Mouse (Mus musculus) inflammation-experienced regulatory T-cells, adult 6 months (primary cell): ENCODE data around the gene Cxcr5. TPM values are rescaled to one million over a fixed set of nuclear protein-coding genes. Genes with fewer than 3 reads are reported as not detected.
A peak's percentile ranks its signal among the peaks of the same experiment; 100 is the strongest.

Experiments used
- ATAC-seq: one replicate; pipeline ENCODE4 v1.8.0; 2017
- polyA plus RNA-seq, 3 experiments: library from polyadenylated mRNA; unstranded; fragments of 100-300 nt; shearing (Covaris generic); gene quantifications; one replicate each; pipeline ENCODE4 v1.2.1; 2017

The Cxcr5 gene
- 100 to 1,000 TPM in 2 of 3 experiments, 10 to 100 TPM in 1; 62.4 to 131 (median 115) TPM for polyA plus RNA-seq

DNA sequence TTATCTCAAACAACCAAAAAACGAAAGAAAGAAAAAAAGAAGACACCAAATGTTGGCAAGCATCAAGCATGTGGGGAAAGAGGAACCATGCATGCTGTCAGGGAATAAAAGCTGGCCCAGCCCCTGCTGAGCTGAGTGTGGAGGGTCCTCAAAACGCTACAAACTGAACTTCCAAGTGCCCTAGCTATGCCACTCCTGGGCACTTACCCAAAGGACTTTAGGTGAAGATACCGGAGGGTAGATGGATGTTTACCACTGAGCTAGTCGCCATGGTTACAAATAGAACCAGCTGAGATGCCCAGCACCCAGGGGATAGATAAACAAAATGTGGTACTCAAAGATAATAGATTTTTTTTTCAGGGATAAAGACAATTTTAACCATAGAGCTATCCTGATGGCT, at the start of gene Cxcr5:
Gene Cxcr5 (minus strand): TSS at position 281 of the 400 bp plus-strand sequence.
- ATAC-seq = no peak

DNA sequence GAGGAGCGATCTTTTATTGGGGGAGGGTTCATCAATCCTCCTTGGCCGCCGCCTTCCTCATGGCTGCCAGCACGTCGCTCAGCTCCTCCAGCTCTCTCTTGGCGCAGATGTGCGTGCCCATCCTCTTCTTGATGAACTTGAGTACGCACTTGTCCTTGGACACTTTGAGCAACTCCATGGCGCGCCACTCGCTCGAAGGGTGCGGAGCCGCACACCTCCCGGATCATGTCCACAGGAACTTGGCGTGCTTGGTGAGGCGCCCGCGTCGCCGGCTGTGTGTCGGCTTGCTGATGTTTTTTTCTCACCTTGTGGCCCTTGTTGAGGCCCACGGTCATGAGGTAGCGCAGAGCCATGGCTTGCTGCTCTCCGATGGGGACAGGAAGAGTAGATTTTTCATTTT, 48.7 kb upstream of the Cxcr5 start:
- no peak for ATAC-seq

DNA sequence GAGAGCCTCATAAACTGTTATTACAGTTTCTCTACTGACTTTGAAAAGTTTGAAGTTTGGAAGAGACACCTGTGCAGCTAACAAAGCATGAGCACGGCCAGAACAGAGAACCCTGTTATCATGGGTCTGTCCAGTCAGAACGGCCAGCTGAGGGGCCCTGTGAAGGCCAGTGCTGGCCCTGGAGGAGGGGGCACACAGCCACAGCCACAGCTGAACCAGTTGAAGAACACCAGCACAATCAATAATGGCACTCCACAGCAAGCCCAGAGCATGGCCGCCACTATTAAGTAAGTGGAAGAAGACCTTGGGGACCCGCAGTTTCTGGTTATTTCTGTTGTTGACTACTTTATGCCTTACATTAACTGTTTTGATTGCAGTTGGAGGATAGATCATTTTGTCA, 45.6 kb upstream of the Cxcr5 start:
- no peak for ATAC-seq

DNA sequence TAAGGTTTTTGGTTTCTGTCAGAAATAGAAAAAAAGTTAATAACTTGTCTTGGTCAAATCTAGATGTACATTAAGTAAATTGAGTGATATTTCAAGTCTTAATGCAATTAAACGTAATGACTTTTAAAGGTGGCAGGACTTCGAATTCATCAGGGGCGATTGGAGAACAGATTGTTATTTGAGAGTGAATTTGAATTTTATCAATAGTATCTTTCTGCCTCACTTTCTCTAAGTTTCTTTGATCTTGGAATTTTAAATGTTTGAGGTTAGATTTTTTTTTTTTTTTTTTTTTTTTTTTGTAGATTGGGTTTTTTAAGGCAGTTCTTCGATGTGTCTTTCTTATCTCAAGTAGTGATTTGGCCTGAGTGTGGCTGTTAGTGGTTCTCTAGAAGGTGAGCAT, 45.0 kb upstream of the Cxcr5 start:
- ATAC-seq = no peak

DNA sequence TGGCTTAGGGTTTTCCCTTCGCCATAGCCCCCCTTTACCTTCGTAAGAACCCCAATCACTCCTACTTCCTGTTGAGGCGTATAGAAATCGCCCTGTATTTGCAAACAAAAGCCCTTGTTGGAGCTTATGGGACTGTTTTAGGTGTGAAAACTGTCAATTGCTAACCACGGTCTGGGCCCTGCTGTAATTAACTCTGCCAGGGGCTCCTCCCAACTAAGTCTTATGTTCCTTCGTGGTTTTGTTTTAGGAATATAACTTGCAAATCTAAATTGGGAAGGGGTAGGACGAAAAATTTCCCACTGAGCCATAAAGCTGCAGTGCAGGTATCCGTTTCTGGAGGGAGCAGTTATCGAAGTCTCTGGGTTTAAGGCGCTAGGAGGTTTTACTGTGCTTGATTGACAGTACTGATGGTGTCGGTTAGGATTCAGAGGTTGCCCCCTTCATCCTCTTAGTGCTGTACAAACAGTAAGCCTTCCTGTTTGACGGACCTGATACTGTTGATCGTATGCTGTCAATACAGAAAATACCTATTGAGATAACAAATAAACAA, 44.0 kb upstream of the Cxcr5 start:
- ATAC-seq = no peak

DNA sequence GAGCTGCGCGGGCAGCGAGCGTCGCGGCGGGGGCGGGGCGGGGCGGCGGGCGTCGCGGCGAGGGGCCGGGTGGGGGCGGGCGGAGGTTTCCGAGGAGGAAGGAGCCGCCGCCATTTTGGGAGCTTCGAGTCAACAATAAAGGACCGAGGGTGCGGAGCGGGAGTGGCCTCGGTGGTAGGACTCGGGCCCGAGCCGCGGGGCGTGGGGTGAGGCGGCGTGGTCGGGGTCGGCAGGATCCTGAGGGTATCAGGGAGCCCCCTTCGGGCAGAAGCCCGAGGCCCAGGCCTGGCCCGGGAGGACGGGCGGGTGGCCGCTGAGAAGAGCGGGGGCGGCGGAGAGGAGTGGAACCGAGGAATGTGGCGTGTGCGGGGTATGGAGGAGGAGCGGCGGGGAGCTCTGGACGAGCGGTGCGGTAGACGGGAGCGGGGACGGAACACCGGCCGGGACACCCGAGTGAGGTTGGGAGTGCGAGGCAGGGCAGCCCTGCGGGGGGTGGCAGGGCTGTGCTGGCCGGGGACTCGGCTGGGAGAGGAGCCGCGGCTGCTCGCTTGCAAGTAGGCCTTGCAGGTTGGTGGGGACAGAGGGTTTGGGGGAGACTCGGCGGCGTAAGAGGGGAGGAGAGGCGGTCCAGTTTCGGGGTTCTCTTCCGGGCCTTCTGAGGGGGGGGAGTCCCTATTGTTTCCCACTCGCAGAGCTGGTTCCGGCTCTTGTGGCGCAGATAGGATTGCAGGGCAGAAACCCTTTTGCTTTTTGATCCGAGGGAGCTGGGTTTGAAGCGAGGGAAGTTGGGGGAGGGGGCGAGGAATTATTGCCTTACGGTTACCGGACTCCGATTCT, 43.3 kb upstream of the Cxcr5 start, which contains the start of gene Ddx6:
Gene Ddx6 (plus strand): TSS at position 114 of the 837 bp plus-strand sequence.
- peak; percentile 64 for ATAC-seq

DNA sequence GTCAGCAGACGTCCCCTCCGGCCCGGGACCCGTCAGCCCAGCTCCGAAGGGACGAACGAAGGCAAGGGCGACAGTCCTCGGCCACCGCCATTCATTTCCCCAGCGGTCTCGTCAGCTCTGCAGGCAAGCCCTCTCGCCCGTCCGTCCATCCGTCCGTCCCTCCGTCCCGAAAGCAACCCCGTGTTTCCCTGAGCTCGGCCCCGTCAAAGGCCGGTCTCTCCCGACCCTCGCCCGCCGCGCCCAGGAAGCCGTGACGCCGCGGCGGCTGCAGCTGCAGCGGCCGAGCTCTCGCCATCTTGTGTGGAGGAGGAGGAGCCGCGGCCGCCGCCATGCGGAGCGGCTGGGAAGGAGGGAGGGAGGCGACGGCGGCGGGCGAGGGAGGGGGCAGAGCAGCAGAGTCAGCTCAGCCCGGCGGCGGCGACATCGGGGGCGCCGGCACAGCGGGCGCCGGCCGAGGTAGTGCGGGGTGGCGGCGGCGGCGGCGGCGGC, 42.7 kb upstream of the Cxcr5 start:
- ATAC-seq = peak; percentile 34

DNA sequence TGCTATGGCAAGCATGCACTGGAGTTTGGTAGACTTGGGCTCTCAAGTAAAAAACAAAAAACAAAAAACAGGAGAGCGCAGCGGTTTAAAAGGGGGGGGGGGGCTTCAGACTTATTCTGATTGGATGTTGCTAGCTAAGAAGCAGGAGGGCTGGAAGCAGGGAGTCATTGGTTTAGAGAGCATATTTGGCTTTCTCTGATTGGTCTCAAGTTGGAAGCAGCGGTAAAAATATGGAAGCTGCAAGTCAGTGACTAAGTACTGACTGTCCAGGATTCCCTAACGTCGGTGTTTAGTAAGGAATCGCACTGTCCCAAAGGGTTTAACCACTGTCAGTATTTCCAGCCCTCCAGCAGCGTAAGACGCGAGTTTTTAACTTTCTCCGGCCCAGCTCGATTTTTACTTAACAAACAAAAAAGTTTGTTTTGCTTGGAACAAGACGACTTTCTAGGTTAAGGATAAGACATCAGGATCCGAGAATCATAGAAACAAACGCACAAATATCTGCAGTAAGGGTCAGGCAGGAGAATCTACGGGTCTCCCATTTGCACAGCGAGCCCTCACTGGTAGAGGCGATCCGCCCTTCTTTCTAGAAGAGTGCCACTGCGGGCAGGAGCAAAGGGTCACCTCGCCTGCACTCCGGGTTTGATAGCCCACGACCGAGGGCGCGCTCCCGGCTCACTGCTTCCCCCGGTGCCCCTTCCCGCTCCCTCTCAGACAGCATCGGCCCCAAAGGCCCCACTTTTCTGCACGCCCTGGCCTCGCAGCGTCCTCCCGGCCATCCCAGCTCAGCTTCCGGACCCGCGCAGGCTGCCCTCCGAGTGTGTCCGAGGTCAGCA, 42.0 kb upstream of the Cxcr5 start:
- peak; percentile 63 for ATAC-seq

DNA sequence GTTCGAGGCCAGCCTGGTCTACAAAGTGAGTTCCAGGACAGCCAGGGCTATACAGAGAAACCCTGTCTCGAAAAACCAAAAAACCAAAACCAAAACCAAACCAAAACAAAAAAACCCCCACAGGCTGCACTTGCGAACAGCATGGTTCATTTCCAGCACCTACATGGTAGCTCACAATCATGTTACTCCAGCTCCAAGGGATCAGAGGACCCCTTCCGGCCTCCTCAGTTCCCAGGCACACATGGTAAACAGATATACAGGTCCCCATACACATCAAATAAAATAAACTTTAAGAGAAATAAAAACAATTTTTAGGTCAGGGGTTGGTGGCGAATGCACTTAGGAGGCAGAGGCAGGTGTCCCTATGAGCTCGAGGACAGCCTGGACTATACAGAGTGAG, 41.1 kb upstream of the Cxcr5 start:
- no peak for ATAC-seq

DNA sequence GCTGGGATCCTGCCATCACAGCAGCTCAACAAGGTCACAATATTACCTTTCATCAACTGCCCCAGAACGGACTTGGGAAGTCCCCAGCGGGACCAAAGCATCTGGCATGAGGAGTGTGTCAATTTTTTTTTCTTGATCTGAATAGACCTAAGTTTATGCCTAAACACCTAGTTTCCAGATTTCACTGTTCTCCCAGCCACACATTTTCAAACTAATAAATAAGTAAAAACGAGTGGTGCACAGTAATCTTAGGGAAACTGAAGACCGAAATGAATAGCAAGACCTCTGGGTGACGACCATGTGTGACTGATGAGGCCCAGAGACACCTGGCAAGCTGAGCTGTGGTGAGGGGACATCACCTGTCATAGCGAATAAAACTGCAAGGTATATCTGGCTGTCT, 39.1 kb upstream of the Cxcr5 start:
- ATAC-seq = no peak

DNA sequence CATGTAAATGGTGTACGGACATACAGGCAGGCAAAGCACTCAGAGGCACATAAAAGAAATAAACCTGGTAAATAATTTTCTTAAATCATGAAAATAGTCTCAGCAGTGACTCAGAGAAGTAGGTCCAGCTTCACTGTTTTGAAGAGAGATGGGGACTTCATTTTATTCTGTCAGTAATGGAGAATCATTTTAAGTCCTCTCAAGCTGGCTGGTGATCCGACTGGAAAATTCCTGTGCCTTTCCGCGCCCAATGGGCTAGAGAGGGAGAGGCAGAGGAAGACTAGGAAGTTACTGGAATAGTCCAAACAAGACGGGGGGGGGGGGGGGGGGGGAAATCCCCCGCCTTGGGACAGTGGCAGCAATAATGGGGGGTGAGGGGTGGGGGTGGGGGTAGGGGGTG, 37.9 kb upstream of the Cxcr5 start:
- ATAC-seq = no peak

DNA sequence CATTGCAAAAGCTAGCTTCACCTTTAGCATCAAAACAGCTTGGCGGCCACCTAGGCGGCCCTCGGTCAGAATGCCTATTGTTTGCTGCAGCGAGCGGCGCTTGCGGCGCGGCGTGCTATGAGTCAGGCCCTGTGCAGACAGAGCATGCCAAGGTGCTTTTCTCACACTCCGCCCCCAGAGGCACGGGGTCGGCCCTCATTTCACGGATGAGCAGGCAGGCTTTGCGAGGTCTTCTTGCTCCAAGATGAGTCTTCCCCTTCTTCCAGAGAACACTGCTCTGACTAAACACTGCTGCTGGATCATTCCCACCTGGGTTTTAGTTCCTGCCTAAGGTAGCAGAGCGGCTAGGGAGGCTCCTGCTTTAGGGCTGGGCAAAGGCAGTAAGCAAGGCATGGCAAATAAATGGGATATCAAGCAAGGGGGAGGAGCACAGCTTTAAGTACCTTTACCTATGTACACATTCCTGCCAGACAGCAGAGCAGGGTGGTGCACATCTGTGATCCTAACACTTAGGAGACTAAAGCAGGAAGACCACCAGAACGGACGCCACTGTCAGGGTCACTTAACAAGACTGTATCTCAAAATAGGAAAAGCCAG, 37.3 kb upstream of the Cxcr5 start:
- ATAC-seq = no peak

DNA sequence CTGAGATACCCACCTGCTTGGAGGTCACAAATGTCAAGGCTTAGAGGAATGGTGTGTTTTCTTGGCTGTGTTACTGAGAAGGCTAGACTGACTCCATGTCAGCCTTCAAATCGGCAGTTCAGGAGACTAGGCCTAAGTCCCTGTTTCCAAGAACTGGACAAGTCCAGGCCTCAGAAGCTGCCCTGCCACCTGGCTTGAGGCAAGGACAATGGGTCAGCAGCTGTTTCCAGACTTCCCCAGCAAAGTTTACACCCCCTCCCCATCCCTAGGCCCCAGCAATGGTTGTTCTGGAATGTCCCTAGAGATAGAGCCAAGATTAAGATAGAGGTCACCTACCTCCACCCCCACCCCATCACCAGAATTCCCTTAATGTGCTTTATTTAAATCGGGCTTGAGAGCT, 36.1 kb upstream of the Cxcr5 start:
- no peak for ATAC-seq

DNA sequence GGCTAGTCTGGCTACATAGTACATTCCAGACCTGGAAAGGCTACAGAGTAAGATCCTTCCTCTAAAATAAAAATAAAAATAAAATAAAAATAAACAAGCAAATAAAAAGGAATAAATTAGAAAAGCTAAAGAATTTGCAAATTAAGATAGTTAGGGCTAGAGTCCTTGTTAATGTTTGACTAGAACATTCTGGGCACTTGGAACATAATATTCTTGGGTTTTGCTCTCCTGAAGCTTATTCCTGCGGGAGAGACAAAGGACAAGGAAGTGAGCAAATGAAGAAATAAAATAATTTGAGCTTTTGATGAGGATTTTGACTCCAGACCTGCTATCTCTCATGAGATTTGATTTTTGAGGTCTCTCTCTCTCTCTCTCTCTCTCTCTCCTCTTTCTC, 33.9 kb upstream of the Cxcr5 start:
- ATAC-seq = no peak

DNA sequence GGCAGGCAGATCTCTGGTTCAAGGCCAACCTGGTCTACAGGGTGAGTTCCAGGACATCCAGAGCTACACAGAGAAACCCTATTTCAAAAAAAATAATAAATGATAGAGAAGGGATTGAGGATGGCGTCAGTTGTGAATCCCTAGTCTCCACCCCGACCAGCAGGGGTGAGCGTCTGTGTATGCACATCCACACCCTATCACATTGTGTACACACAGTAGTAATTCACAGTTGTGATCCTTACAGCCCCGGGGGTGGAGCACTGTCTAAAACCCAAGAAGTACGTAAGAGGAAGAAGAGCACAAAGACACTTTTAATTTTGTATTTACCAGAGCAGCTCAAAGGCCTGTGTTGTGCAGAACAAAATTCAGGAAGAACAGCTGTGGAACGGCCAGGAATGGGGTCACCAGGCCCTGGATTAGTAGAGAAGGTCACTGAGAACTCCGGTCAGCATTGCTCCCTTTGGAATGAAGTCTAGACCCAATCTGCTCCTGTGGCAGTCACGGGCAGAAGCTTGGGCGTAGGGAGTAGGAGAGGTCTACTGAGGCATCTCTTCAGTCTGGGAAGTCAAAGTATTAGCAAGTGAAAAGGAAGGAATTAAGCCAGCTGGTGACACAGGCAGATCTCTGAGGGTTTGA, 33.3 kb upstream of the Cxcr5 start:
- no peak for ATAC-seq

DNA sequence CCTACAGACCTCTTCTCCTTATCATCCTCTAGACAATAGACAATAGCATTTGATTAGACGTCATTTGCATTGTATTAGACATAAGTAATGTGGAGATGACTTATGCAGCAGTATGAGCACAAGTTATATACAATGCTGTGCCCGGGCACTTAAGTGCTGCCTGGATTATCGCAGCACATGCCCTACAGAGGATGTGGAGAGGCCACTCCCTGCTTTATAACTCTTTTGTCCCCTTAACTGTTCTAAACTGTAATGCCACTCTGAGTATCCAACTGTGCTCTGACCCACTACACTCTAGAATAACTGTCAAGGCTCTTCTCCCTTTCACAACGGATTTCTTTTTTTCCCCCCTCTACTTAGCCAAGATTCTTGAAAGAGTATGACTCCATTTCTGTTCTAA, 32.2 kb upstream of the Cxcr5 start:
- ATAC-seq = no peak

DNA sequence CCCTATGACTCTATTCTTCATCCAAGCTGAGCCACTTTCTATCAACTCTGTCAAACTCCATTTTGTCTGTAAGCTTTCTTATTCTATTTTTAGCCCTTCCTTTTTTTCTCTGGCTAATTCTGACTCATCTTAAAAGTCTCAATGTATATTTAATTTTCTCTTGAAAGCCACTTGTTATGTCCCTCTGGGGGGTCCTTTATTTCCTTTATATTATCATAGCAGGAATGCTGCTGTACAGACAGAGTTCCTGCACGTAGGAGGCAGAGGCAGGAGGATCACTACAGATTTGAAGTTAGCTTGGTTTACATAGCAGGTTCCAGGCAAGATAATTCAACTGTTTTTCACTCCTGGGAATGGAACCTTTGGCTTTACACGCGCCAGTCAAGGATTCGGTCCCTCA, 31.5 kb upstream of the Cxcr5 start:
- no peak for ATAC-seq

DNA sequence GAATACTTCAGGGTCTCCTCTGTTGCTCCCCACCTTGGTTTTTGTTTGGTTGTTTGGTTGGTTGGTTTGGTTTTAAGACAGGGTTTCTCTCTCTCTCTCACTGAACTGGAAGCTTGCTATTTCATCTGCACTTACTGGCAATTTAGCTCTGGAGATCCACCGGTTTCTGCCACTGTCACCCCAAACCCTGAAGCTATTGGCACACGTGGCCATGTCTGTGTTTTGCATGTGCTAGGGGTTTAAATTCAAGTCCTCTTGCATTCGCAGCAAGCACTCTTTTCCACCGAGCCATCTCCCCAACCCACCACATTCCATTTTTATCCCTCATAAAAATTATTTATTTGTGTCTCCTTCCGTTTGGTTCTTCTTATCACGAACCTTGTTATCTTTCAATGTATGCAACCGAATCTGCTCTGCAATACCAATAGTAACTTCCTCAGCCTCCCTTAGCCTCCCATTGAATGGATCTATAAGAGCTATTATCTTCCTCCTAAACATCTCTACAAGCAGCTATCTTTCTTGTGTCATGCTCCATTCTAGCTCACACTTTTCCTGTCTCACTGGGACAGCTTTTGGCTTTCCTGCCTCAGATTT, 30.0 kb upstream of the Cxcr5 start:
- no peak for ATAC-seq

DNA sequence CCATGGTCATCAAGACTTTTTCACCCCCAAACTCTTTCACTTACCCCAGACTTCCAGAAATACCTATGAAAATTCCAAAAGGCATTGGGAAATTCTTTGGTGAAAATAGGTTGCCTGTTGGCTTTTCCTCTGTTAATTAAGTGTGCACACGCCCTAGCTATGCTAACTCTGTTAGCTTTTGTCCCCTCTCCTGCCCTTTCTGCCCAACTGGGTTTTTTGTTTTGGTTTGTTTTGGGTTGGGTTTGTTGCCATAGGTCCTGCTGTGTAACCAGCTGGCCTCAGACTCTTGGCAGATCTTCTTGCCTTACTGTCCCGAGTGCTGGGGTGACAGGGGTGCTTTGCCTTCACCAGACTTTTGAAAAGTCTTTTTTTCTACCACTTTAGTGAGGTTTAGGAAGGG, 29.3 kb upstream of the Cxcr5 start:
- no peak for ATAC-seq

DNA sequence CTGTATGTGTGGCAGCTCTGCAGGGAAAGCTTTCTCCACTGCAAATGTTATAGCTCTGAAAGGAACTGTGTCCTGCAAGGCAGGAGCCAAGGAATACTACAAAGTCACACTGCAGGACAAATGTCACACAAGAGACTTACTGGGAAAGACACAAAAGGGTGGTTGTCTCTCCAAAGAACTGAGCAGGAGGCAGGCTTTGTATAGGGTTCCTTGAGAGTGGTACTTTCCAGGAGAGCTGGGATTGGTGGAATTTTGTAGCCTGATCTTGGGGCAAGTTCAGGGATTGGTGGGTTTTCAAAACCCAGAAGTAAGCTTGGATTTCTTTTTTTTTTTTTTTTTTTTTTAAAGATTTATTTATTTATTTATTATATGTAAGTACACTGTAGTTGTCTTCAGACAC, 27.4 kb upstream of the Cxcr5 start:
- no peak for ATAC-seq

DNA sequence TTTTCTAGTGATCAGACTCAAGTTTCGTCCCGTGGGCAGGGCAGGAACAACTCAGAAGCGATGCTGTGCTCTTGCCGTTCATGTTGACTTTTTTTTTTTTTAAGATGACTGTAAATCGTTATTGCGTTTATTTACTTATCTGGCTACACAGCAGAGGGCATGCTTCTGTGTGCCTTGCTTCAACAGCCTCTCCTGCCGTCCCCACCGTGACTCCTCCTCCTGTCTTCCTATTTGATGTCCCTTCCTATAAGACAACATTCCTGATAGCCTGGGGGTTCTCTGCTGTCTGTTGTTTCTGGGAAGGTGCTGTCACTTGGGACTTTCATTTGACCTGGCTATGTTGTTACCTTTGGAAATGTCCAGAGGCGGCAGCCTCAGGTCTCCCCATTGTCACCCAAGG, 26.9 kb upstream of the Cxcr5 start:
- ATAC-seq = no peak
